Mouse (Mus musculus): ENCODE measurements around the gene Rbfox1.

Gene Rbfox1

GRCm38 (mm10) chr16:6448250-6448649, 563.1 kb downstream of the Rbfox1 start:
- intact Hi-C loops (cut with DNase I), result no loop called here

GRCm38 (mm10) chr16:6455349-6455748, 570.2 kb downstream of the Rbfox1 start:
- intact Hi-C loops (cut with DNase I), result no loop called here

- intact Hi-C loops (cut with DNase I), result no loop called here
These were observed 594.0 kb downstream of the Rbfox1 start for GRCm38 (mm10) chr16:6479094-6479590.

GRCm38 (mm10) chr16:6479616-6480410, 594.7 kb downstream of the Rbfox1 start:
- intact Hi-C loops (cut with DNase I), result loop anchor here (5.0 to 10.0 kb wide), 2 partner anchors 598 to 1005 kb away; no protein-coding TSS in a partner anchor

- intact Hi-C loops (cut with DNase I), result loop anchor here (5.0 to 10.0 kb wide), 2 partner anchors 598 to 1006 kb away; no protein-coding TSS in a partner anchor
These were observed 595.2 kb downstream of the Rbfox1 start for GRCm38 (mm10) chr16:6480411-6480728.

- intact Hi-C loops (cut with DNase I), result loop anchor here (5.0 to 10.0 kb wide), 2 partner anchors 601 to 1009 kb away; no protein-coding TSS in a partner anchor
These were observed 598.5 kb downstream of the Rbfox1 start for GRCm38 (mm10) chr16:6483628-6484027.

- intact Hi-C loops (cut with DNase I), result loop anchor here (10.0 kb wide), 1 partner anchor 1011 kb away; no protein-coding TSS in a partner anchor
These were observed 600.5 kb downstream of the Rbfox1 start for GRCm38 (mm10) chr16:6485631-6486030.

- intact Hi-C loops (cut with DNase I), result loop anchor here (10.0 kb wide), 1 partner anchor 333 kb away; no protein-coding TSS in a partner anchor
These were observed 617.1 kb downstream of the Rbfox1 start for GRCm38 (mm10) chr16:6502219-6502618.

- intact Hi-C loops (cut with DNase I), result loop anchor here (10.0 kb wide), 1 partner anchor 331 kb away; no protein-coding TSS in a partner anchor
These were observed 618.6 kb downstream of the Rbfox1 start for GRCm38 (mm10) chr16:6503573-6504331.

- intact Hi-C loops (cut with DNase I), result loop anchor here (10.0 kb wide), 1 partner anchor 326 kb away; no protein-coding TSS in a partner anchor
These were observed 623.8 kb downstream of the Rbfox1 start for GRCm38 (mm10) chr16:6508924-6509323.

- intact Hi-C loops (cut with DNase I), result no loop called here
These were observed 634.3 kb downstream of the Rbfox1 start for GRCm38 (mm10) chr16:6519474-6519873.

GRCm38 (mm10) chr16:6525507-6526170, 640.5 kb downstream of the Rbfox1 start:
- intact Hi-C loops (cut with DNase I), result no loop called here

GRCm38 (mm10) chr16:6531459-6531858, 646.3 kb downstream of the Rbfox1 start:
- intact Hi-C loops (cut with DNase I), result no loop called here

- intact Hi-C loops (cut with DNase I), result no loop called here
These were observed 647.2 kb downstream of the Rbfox1 start for GRCm38 (mm10) chr16:6532077-6532995.

- intact Hi-C loops (cut with DNase I), result no loop called here
These were observed 670.6 kb downstream of the Rbfox1 start for GRCm38 (mm10) chr16:6555776-6556175.

- intact Hi-C loops (cut with DNase I), result no loop called here
These were observed 672.6 kb downstream of the Rbfox1 start for GRCm38 (mm10) chr16:6557726-6558125.

- intact Hi-C loops (cut with DNase I), result no loop called here
These were observed 699.5 kb downstream of the Rbfox1 start for GRCm38 (mm10) chr16:6584700-6585099.

- intact Hi-C loops (cut with DNase I), result no loop called here
These were observed 700.0 kb downstream of the Rbfox1 start for GRCm38 (mm10) chr16:6585204-6585603.

- intact Hi-C loops (cut with DNase I), result no loop called here
These were observed 731.4 kb downstream of the Rbfox1 start for GRCm38 (mm10) chr16:6616526-6616925.

- intact Hi-C loops (cut with DNase I), result no loop called here
These were observed 755.2 kb downstream of the Rbfox1 start for GRCm38 (mm10) chr16:6640330-6640729.

All from adrenal gland (tissue).